Mouse (Mus musculus) CH12.LX (cell line): ENCODE results near the gene Thg1l. TPM values are rescaled to one million over a fixed set of nuclear protein-coding genes. Genes with fewer than 3 reads are reported as not detected.

Experiments used
- DNase-seq: peaks from one replicate; pipeline ENCODE4 v3.0.0-alpha.2; 2013; ENCODE audit errors: extremely low read depth
- H3K27ac ChIP-seq: 2 replicates; pipeline ENCODE4 v1.5.1; 2012; ENCODE audit warnings: low read depth, mild to moderate bottlenecking, control low read depth, moderate library complexity; ENCODE audit not compliant: insufficient read depth
- H3K27me3 ChIP-seq: replicated peaks from 2 replicates; pipeline ENCODE3; 2012; ENCODE audit warnings: inconsistent platforms
- H3K36me3 ChIP-seq, 2 experiments: replicated peaks in 1 of 2; 2 replicates each; pipeline versions ENCODE3 to v1.6.1; 2012; ENCODE audit warnings: inconsistent platforms in 1 of 2, low read length in 1 of 2, mild to moderate bottlenecking in 1 of 2, mixed read lengths in 1 of 2, moderate library complexity in 1 of 2; ENCODE audit not compliant: control insufficient read depth in 1 of 2, insufficient read depth in 1 of 2
- H3K4me1 ChIP-seq, 2 experiments: 2 replicates each; pipeline ENCODE4 v1.6.1; 2012; ENCODE audit warnings: inconsistent platforms in 1 of 2, moderate library complexity in 1 of 2; ENCODE audit not compliant: insufficient read depth in 2 of 2, control insufficient read depth in 1 of 2
- H3K4me2 ChIP-seq: 2 replicates; pipeline ENCODE4 v1.6.1; 2012; ENCODE audit warnings: low read depth, mild to moderate bottlenecking, control low read depth; ENCODE audit not compliant: poor library complexity, insufficient read depth, severe bottlenecking
- H3K4me3 ChIP-seq, 3 experiments: fragments of 150-350 bp in 1 of 3; sonication (generic) in 1 of 3; replicated peaks in 1 of 3; 2 replicates each; pipeline versions ENCODE3 to v1.5.1; 2011 to 2012; ENCODE audit warnings: low read depth in 2 of 3, low read length in 2 of 3, mild to moderate bottlenecking in 2 of 3, moderate library complexity in 2 of 3, control low read depth in 1 of 3, improper control_type of control experiment in 1 of 3, inconsistent platforms in 1 of 3, mixed read lengths in 1 of 3; ENCODE audit not compliant: poor library complexity in 1 of 3
- H3K79me2 ChIP-seq: replicated peaks from 2 replicates; pipeline ENCODE4 v1.6.1; 2012; ENCODE audit warnings: mild to moderate bottlenecking, moderate library complexity; ENCODE audit not compliant: control insufficient read depth, poor library complexity, insufficient read depth, severe bottlenecking; ENCODE audit errors: extremely low read depth
- H3K9ac ChIP-seq: 2 replicates; pipeline ENCODE4 v1.6.1; 2012; ENCODE audit warnings: low read depth, mild to moderate bottlenecking, control low read depth, moderate library complexity; ENCODE audit not compliant: insufficient read depth
- H3K9me3 ChIP-seq: replicated peaks from 2 replicates; pipeline ENCODE3; 2012; ENCODE audit warnings: low read length, inconsistent platforms, mixed read lengths
- CHD1 ChIP-seq: IDR thresholded peaks from 2 replicates; pipeline ENCODE4 v1.6.1; 2012; ENCODE audit warnings: low read depth, low read length, improper control_type of control experiment, inconsistent platforms
- CHD2 ChIP-seq: IDR thresholded peaks from 2 replicates; pipeline ENCODE4 v1.6.1; 2011; ENCODE audit warnings: low read length, improper control_type of control experiment
- CTCF ChIP-seq, 2 experiments: IDR thresholded peaks in 1 of 2; conservative IDR thresholded peaks in 1 of 2; 2 replicates each; pipeline ENCODE4 v1.5.1; 2011 to 2012; ENCODE audit warnings: low read depth in 2 of 2, low read length in 2 of 2, improper control_type of control experiment in 1 of 2, inconsistent platforms in 1 of 2, mild to moderate bottlenecking in 1 of 2, moderate library complexity in 1 of 2
- E2F4 ChIP-seq: IDR thresholded peaks from 2 replicates; pipeline ENCODE4 v1.6.1; 2011; ENCODE audit warnings: low read depth, low read length, improper control_type of control experiment; ENCODE audit not compliant: insufficient replicate concordance
- ELF1 ChIP-seq: IDR thresholded peaks from 2 replicates; pipeline ENCODE4 v1.6.1; 2014; ENCODE audit warnings: low read depth, mild to moderate bottlenecking, inconsistent platforms, low read length, improper control_type of control experiment
- EP300 ChIP-seq: IDR thresholded peaks from 2 replicates; pipeline ENCODE4 v1.6.1; 2011; ENCODE audit warnings: low read length, improper control_type of control experiment
- GABPA ChIP-seq: IDR thresholded peaks from 2 replicates; pipeline ENCODE4 v1.6.1; 2012; ENCODE audit warnings: low read depth, low read length, improper control_type of control experiment, inconsistent platforms; ENCODE audit not compliant: insufficient replicate concordance
- HCFC1 ChIP-seq: IDR thresholded peaks from 2 replicates; pipeline ENCODE4 v1.6.1; 2012; ENCODE audit warnings: low read depth, mild to moderate bottlenecking, inconsistent platforms, low read length, improper control_type of control experiment
- JUND ChIP-seq: conservative IDR thresholded peaks from 2 replicates; pipeline ENCODE4 v1.6.1; 2011; ENCODE audit warnings: low read depth, low read length, improper control_type of control experiment
- KAT2A ChIP-seq: IDR thresholded peaks from 2 replicates; pipeline ENCODE4 v1.6.1; 2012; ENCODE audit warnings: low read length, improper control_type of control experiment, inconsistent platforms; ENCODE audit not compliant: insufficient replicate concordance
- MAFK ChIP-seq: IDR thresholded peaks from 2 replicates; pipeline ENCODE4 v1.6.1; 2011; ENCODE audit warnings: low read length, improper control_type of control experiment; ENCODE audit not compliant: insufficient replicate concordance
- MAX ChIP-seq: IDR thresholded peaks from 2 replicates; pipeline ENCODE4 v1.6.1; 2011; ENCODE audit warnings: low read length, improper control_type of control experiment
- MEF2A ChIP-seq: IDR thresholded peaks from 2 replicates; pipeline ENCODE4 v1.6.1; 2014; ENCODE audit warnings: low read depth, mild to moderate bottlenecking, inconsistent platforms, low read length, improper control_type of control experiment, borderline replicate concordance
- MYC ChIP-seq: IDR thresholded peaks from 2 replicates; pipeline ENCODE4 v1.6.1; 2011; ENCODE audit warnings: low read depth, mild to moderate bottlenecking, improper control_type of control experiment, low read length
- NRF1 ChIP-seq: IDR thresholded peaks from 2 replicates; pipeline ENCODE4 v1.6.1; 2014; ENCODE audit warnings: low read depth, mild to moderate bottlenecking, inconsistent platforms, low read length, improper control_type of control experiment, moderate library complexity
- PAX5 ChIP-seq: IDR thresholded peaks from 2 replicates; pipeline ENCODE4 v1.6.1; 2012; ENCODE audit warnings: low read length, inconsistent platforms, mixed read lengths
- POLR2A ChIP-seq: IDR thresholded peaks from 2 replicates; pipeline ENCODE4 v1.6.1; 2011; ENCODE audit warnings: low read depth, mild to moderate bottlenecking, improper control_type of control experiment, low read length
- RAD21 ChIP-seq: IDR thresholded peaks from 2 replicates; pipeline ENCODE4 v1.6.1; 2011; ENCODE audit warnings: low read depth, mild to moderate bottlenecking, low read length, improper control_type of control experiment, moderate library complexity
- SMC3 ChIP-seq: IDR thresholded peaks from 2 replicates; pipeline ENCODE4 v1.6.1; 2011; ENCODE audit warnings: low read depth, low read length, improper control_type of control experiment
- TBP ChIP-seq: conservative IDR thresholded peaks from 2 replicates; pipeline ENCODE4 v1.6.1; 2011; ENCODE audit warnings: low read depth, low read length, improper control_type of control experiment
- ZC3H11A ChIP-seq: IDR thresholded peaks from 2 replicates; pipeline ENCODE4 v1.6.1; 2012; ENCODE audit warnings: low read depth, mild to moderate bottlenecking, inconsistent platforms, low read length, improper control_type of control experiment
- ZNF384 ChIP-seq: IDR thresholded peaks from 2 replicates; pipeline ENCODE4 v1.6.1; 2012; ENCODE audit warnings: low read depth, low read length, improper control_type of control experiment, inconsistent platforms
- dilution Hi-C: fragments of 300-500 bp; cut with MboI; formaldehyde crosslinking; loops from 2 replicates; pipeline ENCODE4 v1.14.3; 2020; ENCODE audit warnings: low sequenced_read_pairs; ENCODE audit not compliant: extremely low pct_unique_long_range_greater_than_20kb, extremely low pct_ligation_motif_present
- in situ Hi-C: fragments of 300-500 bp; cut with MboI; formaldehyde crosslinking; loops from 3 replicates; pipeline ENCODE4 v1.14.3; 2019; ENCODE audit warnings: low sequenced_read_pairs, low pct_ligation_motif_present, low pct_unique_long_range_greater_than_20kb, mixed read lengths
- polyA plus RNA-seq: library from polyadenylated mRNA; unstranded; fragments of >175 nt; gene quantifications from 2 replicates; pipeline ENCODE4 v1.2.1, GENCODE M21; 2012; ENCODE audit warnings: low read depth; ENCODE audit not compliant: insufficient read length
- total RNA-seq, 2 experiments: library from RNA; depleted of rRNA; stranded (reverse); fragments of 300-350 nt in 1 of 2; fragments of >200 nt in 1 of 2; gene quantifications; 2 replicates each; pipeline ENCODE4 v1.2.3; 2012 to 2014

Thg1l gene
- total and polyA plus RNA-seq, 3 experiments: 32.7 to 60.0 (median 45.6) TPM

GRCm38 (mm10) chr11:45973635-45974034 lies 18.3 kb upstream of the Thg1l start:
- H3K27me3 ChIP-seq: no peaks in the 10 kb centered on the region
- H3K79me2 ChIP-seq: no peaks in the 10 kb centered on the region
- TF ChIP-seq CHD2: no peak
- no peak for TF ChIP-seq ELF1
- TF ChIP-seq KAT2A: no peak
- no peak for TF ChIP-seq SMC3
- no peak for TF ChIP-seq POLR2A
- no peak for TF ChIP-seq CTCF (conservative IDR thresholded peaks at IDR 0.05 in 1 of 2, IDR thresholded peaks at IDR 0.05 in 1 of 2; ENCODE audit: low read depth in 2 of 2, low read length in 2 of 2)
- TF ChIP-seq TBP: no peak
- H3K4me3 ChIP-seq: no peak overlapping the region
- no peak for DNase-seq
- H3K4me2 ChIP-seq: no peak overlapping the region
- in situ Hi-C loops: loop anchor here (25.0 kb wide), 1 partner anchor 164 kb away; no protein-coding TSS in a partner anchor
- H3K9me3 ChIP-seq: no peaks in the 10 kb centered on the region
- H3K9ac ChIP-seq: no peak overlapping the region
- peaks cover 0 to 5% of the 10 kb centered on the region in 2 experiments; a peak in 2 of 4 replicates for H3K4me1 ChIP-seq
- no peak overlapping the region for H3K27ac ChIP-seq
- no peaks in the 10 kb centered on the region for H3K36me3 ChIP-seq
- dilution Hi-C loops: no loop called here

GRCm38 (mm10) chr11:45968466-45968865 lies 13.2 kb upstream of the Thg1l start:
- DNase-seq: no peak
- dilution Hi-C loops: no loop called here
- Histone ChIP-seq H3K9ac (no peak overlapping the region), H3K27ac (no peak overlapping the region), H3K36me3 (no peaks in the 10 kb centered on the region), H3K79me2 (no peaks in the 10 kb centered on the region), H3K4me3 (no peak overlapping the region), H3K27me3 (no peaks in the 10 kb centered on the region)
- in situ Hi-C loops: loop anchor here (25.0 kb wide), 1 partner anchor 169 kb away; no protein-coding TSS in a partner anchor
- TF ChIP-seq SMC3 (no peak), ZNF384 (no peak), NRF1 (no peak), CTCF (conservative IDR thresholded peaks at IDR 0.05 in 1 of 2, IDR thresholded peaks at IDR 0.05 in 1 of 2; ENCODE audit: low read depth in 2 of 2, low read length in 2 of 2) (no peak), CHD2 (no peak), MAFK (no peak), CHD1 (no peak)
- TF ChIP-seq, all 38 proteins: peak for 0
- no peaks in the 10 kb centered on the region for H3K9me3 ChIP-seq
- peaks cover 0 to under 1% of the 10 kb centered on the region in 2 experiments; a peak in 2 of 4 replicates for H3K4me1 ChIP-seq
- no peak overlapping the region for H3K4me2 ChIP-seq

- no peaks in the 10 kb centered on the region for H3K4me1 ChIP-seq
- no peak overlapping the region for H3K4me3 ChIP-seq
- no peaks in the 10 kb centered on the region for H3K27me3 ChIP-seq
- H3K9ac ChIP-seq: no peak overlapping the region
- DNase-seq: peak; percentile 17
- no peaks in the 10 kb centered on the region for H3K9me3 ChIP-seq
- H3K36me3 ChIP-seq: no peaks in the 10 kb centered on the region
- no peak overlapping the region for H3K27ac ChIP-seq
- in situ Hi-C loops (loop anchor here (25.0 kb wide), 1 partner anchor 170 kb away; no protein-coding TSS in a partner anchor), dilution Hi-C loops (no loop called here)
- no peaks in the 10 kb centered on the region for H3K79me2 ChIP-seq
- TF ChIP-seq GABPA (no peak), EP300 (no peak), MEF2A (no peak), KAT2A (no peak), MAX (no peak), JUND (no peak), ZC3H11A (no peak), RAD21 (no peak), SMC3 (no peak), NRF1 (no peak), E2F4 (no peak), TBP (no peak), MYC (no peak), HCFC1 (no peak), CHD1 (no peak), PAX5 (no peak)
- H3K4me2 ChIP-seq: no peak overlapping the region
Measured at GRCm38 (mm10) chr11:45966896-45967295, 11.6 kb upstream of the Thg1l start.
